ENCODE assay signal across 20 mouse cellular contexts in the genomic region with DNA sequence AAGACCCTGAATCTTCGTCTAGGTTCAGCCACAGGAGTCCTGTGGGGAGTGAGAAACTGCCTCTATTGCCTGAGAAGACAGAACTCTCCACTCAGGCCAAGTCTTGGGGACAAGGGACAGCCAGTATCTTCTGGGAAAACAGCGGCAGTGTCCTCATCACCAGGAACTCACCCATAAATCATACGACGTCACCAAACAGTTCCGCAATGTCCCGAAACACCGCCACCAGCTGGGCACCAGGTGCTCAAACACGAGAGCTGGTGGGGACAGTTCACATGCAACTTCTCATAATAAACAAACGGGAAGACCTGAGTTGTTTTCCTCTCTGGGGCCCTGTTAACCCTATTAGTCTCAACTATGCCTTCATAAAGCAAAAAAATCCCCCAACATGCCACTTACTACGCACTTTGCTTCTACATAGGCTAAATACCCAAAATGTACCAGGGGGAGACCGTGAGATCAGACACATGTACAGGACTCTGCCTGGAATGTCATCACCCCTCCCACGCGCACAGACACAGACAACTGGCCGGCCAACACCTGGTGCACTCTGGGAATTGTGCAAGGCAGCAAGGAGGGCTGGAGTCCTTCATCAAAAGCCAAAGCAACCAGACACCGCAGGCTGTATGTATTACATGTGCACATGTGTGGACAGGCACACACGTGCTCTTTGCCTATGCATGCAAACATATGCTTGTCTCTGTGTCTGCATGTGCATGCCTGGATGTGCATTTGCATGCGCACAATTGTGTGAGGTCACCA. TPM values are rescaled to one million over a fixed set of nuclear protein-coding genes. Genes with fewer than 3 reads are reported as not detected.
DNase-seq lines count a peak whose midpoint lies in the region; ATAC-seq lines count a peak whose summit lies in the region.
"Had no signal": no experiment of that assay in that cellular context is flagged by ENCODE, and none has a peak within 500 bp of the region (broad histone marks: within the 10 kb centered on the region; RNA-seq: fewer than 3 reads in every experiment).

No protein-coding gene starts in this region.

- ATAC-seq in kidney, embryonic 15.5 days (replicated peaks; ENCODE audit: low FRiP score): no peak
- ATAC-seq in liver, embryonic 12.5 days: no peak
- ATAC-seq: liver, postnatal 0 days; midbrain, embryonic 13.5 days had no signal

- intact Hi-C loops in heart, postnatal 36 days (cut with DNase I): no loop called here

- peaks cover 16% of the 10 kb centered on the region; the same call in 1 of the 2 replicates for H3K36me3 ChIP-seq in heart, embryonic 10.5 days
- H3K36me3 ChIP-seq in kidney, embryonic 15.5 days: no peaks in the 10 kb centered on the region
- no peaks in the 10 kb centered on the region for H3K36me3 ChIP-seq in liver, embryonic 12.5 days
- H3K36me3 ChIP-seq: midbrain, embryonic 13.5 days had no signal

- no peak overlapping the region for H3K9ac ChIP-seq in kidney, embryonic 15.5 days
- H3K9ac ChIP-seq in liver, embryonic 12.5 days: no peak overlapping the region
- H3K9ac ChIP-seq: hindbrain, embryonic 14.5 days; liver, postnatal 0 days; midbrain, embryonic 13.5 days had no signal

- no peak overlapping the region for H3K4me2 ChIP-seq in kidney, embryonic 15.5 days
- no peak overlapping the region for H3K4me2 ChIP-seq in liver, embryonic 12.5 days
- H3K4me2 ChIP-seq: hindbrain, embryonic 14.5 days; midbrain, embryonic 13.5 days had no signal

- H3K9me3 ChIP-seq in heart, embryonic 10.5 days: no peaks in the 10 kb centered on the region
- no peaks in the 10 kb centered on the region for H3K9me3 ChIP-seq in kidney, embryonic 15.5 days (replicated peaks)
- no peaks in the 10 kb centered on the region for H3K9me3 ChIP-seq in liver, embryonic 12.5 days (replicated peaks)
- H3K9me3 ChIP-seq: midbrain, embryonic 13.5 days had no signal

- peaks cover 12% of the 10 kb centered on the region for H3K27me3 ChIP-seq in heart, embryonic 10.5 days (ENCODE audit: insufficient read depth, poor library complexity, severe bottlenecking)
- H3K27me3 ChIP-seq in kidney, embryonic 15.5 days: no peaks in the 10 kb centered on the region
- peaks cover 50% of the 10 kb centered on the region for H3K27me3 ChIP-seq in liver, embryonic 12.5 days (replicated peaks)

- peak overlapping the region; percentile 73 for H3K27ac ChIP-seq in heart, embryonic 10.5 days
- peak overlapping the region; percentile 54 for H3K27ac ChIP-seq in kidney, embryonic 15.5 days
- H3K27ac ChIP-seq in liver, embryonic 12.5 days: no peak overlapping the region
- H3K27ac ChIP-seq: hindbrain, embryonic 14.5 days; midbrain, embryonic 13.5 days had no signal

- 73% methylated on average over 17 of the region's 17 CpGs for WGBS in heart, embryonic 10.5 days
- WGBS in kidney, embryonic 15.5 days: 55% methylated on average over 17 of the region's 17 CpGs
- 76% methylated on average over 17 of the region's 17 CpGs for WGBS in liver, embryonic 12.5 days (ENCODE audit: insufficient replicate concordance)

- peaks cover 94% of the 10 kb centered on the region for H3K4me1 ChIP-seq in heart, embryonic 10.5 days
- H3K4me1 ChIP-seq in kidney, embryonic 15.5 days: peaks cover 97% of the 10 kb centered on the region
- H3K4me1 ChIP-seq in liver, embryonic 12.5 days: peaks cover 7% of the 10 kb centered on the region

- H3K4me3 ChIP-seq in heart, embryonic 10.5 days: no peak overlapping the region
- no peak overlapping the region for H3K4me3 ChIP-seq in kidney, embryonic 15.5 days (replicated peaks)
- H3K4me3 ChIP-seq in liver, embryonic 12.5 days: no peak overlapping the region
- H3K4me3 ChIP-seq: erythroblast, embryonic 14.5 days; midbrain, embryonic 13.5 days had no signal

- no peak for DNase-seq in heart, embryonic 10.5 days (ENCODE audit: low spot score)
- no peak for DNase-seq in heart, postnatal 36 days
- DNase-seq in kidney, adult 11 months: no peak
- DNase-seq in MN1 (ENCODE audit: low spot score): peak; percentile 44
- DNase-seq in gonadal fat pad, adult 2 months (ENCODE audit: low read depth): peak; percentile 77
- no peak for DNase-seq in frontal cortex, postnatal 10 days (ENCODE audit: low spot score in 2 of 2)
- DNase-seq: cerebellum, adult 18-20 months; gastrocnemius, postnatal 25 days; liver, postnatal 0 days; lung, postnatal 4 days; right cerebral cortex, adult 18-20 months; thymus, postnatal 25 days had no signal

RNA-seq across cellular contexts. Expression of a gene that starts 8.8 kb away (rescaled TPM):
- 49.5 and 70.0 TPM in 2 replicates for polyA plus RNA-seq in heart, embryonic 10.5 days (2016; fragmentation: Nextera tagmentation; extraction: Ambion mirVana)
- total RNA-seq in heart, postnatal 36 days (2021): 1 to 10 TPM; 1.1 to 1.2 TPM
- 43.0 and 46.3 TPM in 2 replicates for polyA plus RNA-seq in kidney, embryonic 15.5 days (2015; fragmentation: Nextera tagmentation; extraction: Ambion mirVana)
- 31.1 and 34.4 TPM in 2 replicates for polyA plus RNA-seq in gonadal fat pad, adult 2 months (2012; rRNA removed)
- polyA plus RNA-seq in liver, embryonic 12.5 days (2016; fragmentation: Nextera tagmentation; extraction: Ambion mirVana): 3.3 and 4.4 TPM in 2 replicates
- polyA plus RNA-seq: erythroblast, embryonic 14.5 days had no signal

RNA-seq across cellular contexts. Expression of a gene that starts 46.2 kb away (rescaled TPM):
- polyA plus RNA-seq in heart, embryonic 10.5 days (2016; fragmentation: Nextera tagmentation; extraction: Ambion mirVana): 0.06 and 0.20 TPM in 2 replicates
- not detected for total RNA-seq in heart, postnatal 36 days (2021)
- 0.08 and 0.09 TPM in 2 replicates for polyA plus RNA-seq in kidney, embryonic 15.5 days (2015; fragmentation: Nextera tagmentation; extraction: Ambion mirVana)
- polyA plus RNA-seq in gonadal fat pad, adult 2 months (2012; rRNA removed): 2.6 and 6.2 TPM in 2 replicates
- polyA plus RNA-seq in liver, embryonic 12.5 days (2016; fragmentation: Nextera tagmentation; extraction: Ambion mirVana): 0.10 TPM in 1 of 2 replicates, not detected in the other
- total RNA-seq: adrenal gland, adult 18-20 months; gastrocnemius, postnatal 25 days; layer of hippocampus, postnatal 25 days had no signal
- polyA plus RNA-seq: C2C12 had no signal

Comparison
In these comparisons a context has a peak if more than half of its experiments do, and no peak if none do; other contexts are left out.
1. DNase-seq: peak in MN1 (single experiment) and gonadal fat pad, adult 2 months (single experiment); none in heart, embryonic 10.5 days (single experiment), heart, postnatal 36 days (0 of 2), kidney, adult 11 months (single experiment) and frontal cortex, postnatal 10 days (0 of 2).